Mouse (Mus musculus) right cerebral cortex, adult 18-20 months (tissue): Measurements from ENCODE around the gene Olfr1271.
"Not testable (repeated sequence)": the region's sequence is repeated elsewhere in the genome, so short reads cannot be mapped to it uniquely, and the experiment has no call there.

ENCODE experiments used
- DNase-seq: peaks from one replicate; pipeline ENCODE4 v3.0.0; 2022; ENCODE audit warnings: mixed read lengths

Olfr1271 gene

GRCm38 (mm10) chr2:90270932-90271331 is at the start of gene Olfr1271:
Olfr1271 (minus strand) TSS chr2:90271032.
- DNase-seq, result no peak

DNA sequence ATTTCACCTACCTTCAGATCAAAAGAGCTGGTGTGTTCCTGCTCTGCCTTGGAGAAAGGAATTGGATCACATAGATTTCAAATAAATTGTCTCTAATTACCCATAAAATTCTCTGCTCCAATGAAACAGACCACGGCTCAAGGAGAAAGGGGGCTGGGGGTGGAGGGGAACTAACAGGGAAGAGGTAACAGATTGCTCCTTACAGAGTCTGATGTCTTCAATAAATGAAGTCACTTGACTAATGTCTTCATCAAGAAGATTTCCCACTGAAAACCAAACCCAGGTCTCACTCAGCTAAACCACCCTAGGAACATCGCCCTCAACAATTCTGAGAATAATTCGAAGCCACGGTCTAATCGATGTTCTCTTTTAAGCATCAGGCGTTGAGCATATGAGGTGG is 21.9 kb upstream of the Olfr1271 start, which contains the start of gene Olfr1272:
Olfr1272 (minus strand) TSS at position 101 of the 400 bp plus-strand sequence.
- DNase-seq, result no peak

DNA sequence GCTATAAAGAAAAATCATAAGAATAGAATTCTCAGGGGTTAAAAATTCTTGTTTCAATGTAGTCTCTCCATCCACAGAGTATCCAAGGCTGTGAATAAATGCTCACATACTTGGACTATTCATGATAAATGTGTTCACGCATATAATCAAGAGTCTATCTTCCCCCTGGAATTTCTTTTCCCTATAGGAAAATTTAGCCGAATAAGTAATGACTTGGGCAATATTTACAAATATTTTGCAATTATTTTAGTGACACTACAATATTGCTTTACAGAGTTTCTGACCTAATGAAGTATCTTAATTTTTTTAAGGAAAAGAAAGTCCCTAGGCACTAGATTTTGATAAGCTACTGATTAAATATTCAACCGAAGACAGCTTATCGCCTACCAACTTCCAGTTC is 13.3 kb downstream of the Olfr1271 start, which contains the start of gene Olfr142:
Olfr142 (minus strand) TSS at position 101 of the 400 bp plus-strand sequence.
- DNase-seq, result no peak

GRCm38 (mm10) chr2:90224393-90224792 is 46.4 kb downstream of the Olfr1271 start, which contains the start of gene Olfr1506:
Olfr1506 (minus strand) TSS chr2:90224493.
- not testable (repeated sequence) for DNase-seq
